Comparison of ENCODE assay signal across 7 mouse cellular contexts in the genomic region with DNA sequence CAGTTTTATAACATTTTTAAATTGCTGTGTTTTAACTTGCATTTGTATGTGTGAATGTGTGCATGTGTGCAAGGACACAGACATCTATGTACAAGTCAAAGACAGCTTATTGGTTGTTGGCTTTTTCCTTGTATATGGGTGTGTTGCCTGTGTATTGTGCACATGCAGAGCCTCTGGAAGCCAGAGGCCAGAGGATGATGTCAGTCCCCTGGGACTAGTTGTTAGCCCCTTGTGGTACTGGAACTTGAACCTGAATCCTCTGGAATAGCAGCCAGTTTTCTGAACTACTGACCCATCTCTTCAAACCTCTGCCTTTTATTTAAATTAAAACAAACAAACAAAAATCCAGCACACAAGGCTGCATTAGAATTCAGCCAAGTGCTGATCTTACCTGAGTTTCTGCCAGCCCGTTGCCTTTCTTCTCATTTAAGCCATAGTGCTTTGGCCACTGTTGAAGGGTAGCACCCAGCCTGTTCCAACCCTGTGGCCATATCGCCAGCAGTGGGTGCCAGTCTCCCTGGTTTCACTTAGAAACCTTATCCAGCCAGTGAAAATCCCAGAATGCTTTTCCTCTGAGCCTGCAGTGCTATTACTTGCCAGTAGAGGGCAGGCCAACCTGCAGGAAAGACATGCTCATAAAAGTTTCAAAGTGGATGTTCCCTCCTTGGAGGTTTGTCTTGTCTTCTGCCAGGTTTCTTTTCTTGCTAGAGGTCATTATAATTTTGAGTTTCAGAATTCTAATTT. TPM values are rescaled to one million over a fixed set of nuclear protein-coding genes. Genes with fewer than 3 reads are reported as not detected.
A peak's percentile ranks its signal among the peaks of the same experiment; 100 is the strongest.
DNase-seq lines count a peak whose midpoint lies in the region; TF ChIP-seq lines count a peak whose summit lies in the region.

No protein-coding gene starts in this region.

- DNase-seq in adipocyte (ENCODE audit: low spot score), result peak; percentile 91
- peak; percentile 89 for DNase-seq in cerebellum, postnatal 14 days
- DNase-seq in frontal cortex, postnatal 36 days (ENCODE audit: low spot score in 2 of 2), result peak; percentile 75 to 88
- DNase-seq in induced T-regulatory cell, adult 2 months (ENCODE audit: low read depth), result peak; percentile 86
- DNase-seq in left cerebral cortex, adult 9 months (ENCODE audit: low spot score in 2 of 2), result peak; percentile 60 to 89
- peak; percentile 81 for DNase-seq in mesoderm, embryonic 11.5 days (ENCODE audit: low read depth, low spot score)

- no peak overlapping the region for H3K27ac ChIP-seq in small intestine, adult 2 months (ENCODE audit: insufficient read depth, low read depth, low read length)

- H3K4me1 ChIP-seq in small intestine, adult 2 months (ENCODE audit: control insufficient read depth, insufficient read depth, insufficient read length, low read length), result no peaks in the 10 kb centered on the region

- 12% methylated on average over 2 of the region's 2 CpGs for WGBS in small intestine, adult 2 months

- peak; percentile 75; the same call in 1 of the 2 replicates for TF ChIP-seq CTCF in small intestine, adult 2 months (IDR thresholded peaks at IDR 0.05; ENCODE audit: extremely low read depth, insufficient read length, insufficient replicate concordance, low read depth, low read length)

- no peaks in the 10 kb centered on the region for H3K27me3 ChIP-seq in small intestine, adult 2 months (ENCODE audit: control insufficient read depth, insufficient read depth, low read length)

- peaks cover 51% of the 10 kb centered on the region for H3K36me3 ChIP-seq in small intestine, adult 2 months (ENCODE audit: control insufficient read depth, insufficient read depth, low read length)

- no peak for TF ChIP-seq POLR2A in small intestine, adult 2 months (IDR thresholded peaks at IDR 0.05; ENCODE audit: low read depth, low read length)

- no peak overlapping the region for H3K4me3 ChIP-seq in small intestine, adult 2 months (ENCODE audit: low read depth, low read length)

RNA-seq across cellular contexts. Expression of a gene that starts 10.1 kb away (rescaled TPM):
- polyA plus RNA-seq in small intestine, adult 2 months (2012; rRNA removed), result 3.6 and 8.4 TPM in 2 replicates

RNA-seq across cellular contexts. Expression of a gene that starts 10.2 kb away (rescaled TPM):
- 62.6 and 64.6 TPM in 2 replicates for polyA plus RNA-seq in small intestine, adult 2 months (2012; rRNA removed)

RNA-seq across cellular contexts. Expression of a gene that starts 34.3 kb away (rescaled TPM):
- 32.0 and 33.2 TPM in 2 replicates for polyA plus RNA-seq in small intestine, adult 2 months (2012; rRNA removed)

RNA-seq across cellular contexts. Expression of a gene that starts 53.3 kb away (rescaled TPM):
- polyA plus RNA-seq in small intestine, adult 2 months (2012; rRNA removed), result 0.22 and 0.74 TPM in 2 replicates
